Mouse (Mus musculus) Patski (cell line): Measurements from ENCODE around the gene Selenow. TPM values are rescaled to one million over a fixed set of nuclear protein-coding genes. Genes with fewer than 3 reads are reported as not detected.

Experiments used
- ATAC-seq: fragments of 100-300 bp; one replicate; pipeline ENCODE4 v1.8.0; 2021
- CTCF ChIA-PET: fragments of 350-600 bp; sonication (Branson Sonifier 250); formaldehyde crosslinking; loops from one replicate; lab custom pipeline; 2022; ENCODE audit warnings: inconsistent platforms; lab: Charles Lee
- POLR2A ChIA-PET: fragments of 350-600 bp; sonication (Branson Sonifier 250); formaldehyde crosslinking; loops from one replicate; lab custom pipeline; 2022; ENCODE audit warnings: antibody characterized with exemption, inconsistent platforms; lab: Charles Lee
- DNase-seq: peaks from one replicate; pipeline ENCODE4 v3.0.0-alpha.2; 2011; ENCODE audit warnings: low read depth, low spot score
- H3K27me3 ChIP-seq: fragments of 371-371 bp; one replicate; pipeline ENCODE4 v1.5.1; 2021
- CTCF ChIP-seq: fragments of 100-300 bp; IDR thresholded peaks from one replicate; pipeline ENCODE4 v1.5.1; 2021
- in situ Hi-C: fragments of 300-500 bp; cut with MboI; formaldehyde crosslinking; loops from 3 replicates; pipeline ENCODE4 v1.11.1; 2018; ENCODE audit warnings: low pct_unique_long_range_greater_than_20kb, mixed read lengths
- polyA plus RNA-seq: library from polyadenylated mRNA; unstranded; gene quantifications from one replicate; pipeline ENCODE4 v1.2.3, GENCODE M21; 2021

Gene Selenow
- polyA plus RNA-seq: 96.2 TPM

- in situ Hi-C loops: no loop called here
- POLR2A ChIA-PET: interaction anchor here (1.0 kb wide), 1 partner anchor 9 kb away, joined by 3 read pairs; no protein-coding TSS in a partner anchor
- H3K27me3 ChIP-seq: no peaks in the 10 kb centered on the region
- DNase-seq (peak; percentile 67), ATAC-seq (peak; percentile 96)
- CTCF ChIA-PET: interaction anchor here (0.5 kb wide), 1 partner anchor 9 kb away, joined by 4 read pairs; no protein-coding TSS in a partner anchor
- TF ChIP-seq CTCF: no peak
Measured at GRCm38 (mm10) chr7:15922220-15922773, at the start of gene Selenow. Gene Selenow, minus strand, starts transcription at chr7:15922402.

- TF ChIP-seq CTCF: peak; percentile 48
- ChIA-PET POLR2A (no interaction called here), CTCF (interaction anchor here (1.2 to 1.6 kb wide), 2 partner anchors 22 to 83 kb away, joined by 5 to 7 read pairs; no protein-coding TSS in a partner anchor)
- in situ Hi-C loops: loop anchor here (5.0 to 10.0 kb wide), 2 partner anchors 37 to 175 kb away; no protein-coding TSS in a partner anchor
- no peaks in the 10 kb centered on the region for H3K27me3 ChIP-seq
- ATAC-seq: no peak
- no peak for DNase-seq
Measured at GRCm38 (mm10) chr7:15969674-15970073, 47.5 kb upstream of the Selenow start.

DNA sequence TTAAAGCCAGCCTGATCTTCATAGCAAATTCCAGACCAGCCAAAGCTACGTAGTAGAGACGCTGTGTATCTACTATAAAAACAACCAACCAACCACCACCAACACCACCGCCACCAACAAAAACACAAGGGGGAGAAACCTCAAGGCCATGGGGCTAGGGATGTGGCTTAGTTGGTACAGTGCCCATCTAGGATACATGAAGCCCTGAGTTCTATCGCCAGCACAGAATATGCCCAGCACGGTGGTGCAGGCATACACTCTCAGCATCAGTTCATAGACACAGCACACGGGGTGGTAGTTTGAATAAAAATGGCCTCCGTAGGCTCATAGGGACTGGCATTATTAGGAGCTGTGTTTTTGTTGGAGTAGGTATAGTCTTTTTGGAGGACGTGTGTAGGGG lies 46.1 kb upstream of the Selenow start:
- DNase-seq (no peak), ATAC-seq (no peak)
- CTCF ChIA-PET: interaction anchor here (0.9 to 4.6 kb wide), 6 partner anchors 15 to 52 kb away, joined by 3 to 51 read pairs (median 4); no protein-coding TSS in a partner anchor
- TF ChIP-seq CTCF: no peak
- POLR2A ChIA-PET: interaction anchor here (2.5 kb wide), 1 partner anchor 21 kb away, joined by 9 read pairs; no protein-coding TSS in a partner anchor
- in situ Hi-C loops: no loop called here
- no peaks in the 10 kb centered on the region for H3K27me3 ChIP-seq

- no peak for TF ChIP-seq CTCF
- ChIA-PET POLR2A (interaction anchor here (0.6 to 2.5 kb wide), 6 partner anchors 20 to 85 kb away, joined by 3 to 9 read pairs (median 4); no protein-coding TSS in a partner anchor), CTCF (interaction anchor here (0.7 to 4.6 kb wide), 11 partner anchors 14 to 84 kb away, joined by 3 to 51 read pairs (median 4); partner anchors contain the start of gene Nop53)
- no peaks in the 10 kb centered on the region for H3K27me3 ChIP-seq
- in situ Hi-C loops: no loop called here
- DNase-seq (no peak), ATAC-seq (peak; percentile 61)
Measured at GRCm38 (mm10) chr7:15967312-15967711, 45.1 kb upstream of the Selenow start, which contains the start of gene Ehd2. Gene Ehd2, minus strand, starts transcription at chr7:15967567.

DNA sequence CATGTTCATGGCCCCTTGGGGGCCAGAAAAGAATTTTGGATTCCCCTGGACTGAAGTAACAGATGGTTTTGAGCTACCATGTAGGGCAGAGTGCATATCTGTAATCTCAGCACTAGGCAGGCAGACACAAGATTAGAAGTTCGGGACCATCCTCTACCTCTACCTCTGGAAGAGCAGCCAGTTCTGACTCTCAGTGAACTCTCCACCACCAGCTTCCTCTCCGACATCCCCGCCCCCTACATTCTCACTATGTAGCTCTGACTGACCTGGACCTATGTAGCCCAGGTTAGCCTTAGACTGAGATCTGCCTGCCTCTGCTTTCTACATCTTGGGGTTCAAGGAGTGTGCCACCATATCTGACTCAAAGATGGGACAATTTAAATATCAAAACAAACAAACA lies 44.3 kb upstream of the Selenow start:
- no peak for TF ChIP-seq CTCF
- ATAC-seq (no peak), DNase-seq (no peak)
- CTCF ChIA-PET: interaction anchor here (1.2 to 4.6 kb wide), 9 partner anchors 13 to 85 kb away, joined by 3 to 51 read pairs (median 5); partner anchors contain the start of gene Nop53
- POLR2A ChIA-PET: interaction anchor here (1.5 to 2.5 kb wide), 3 partner anchors 17 to 21 kb away, joined by 3 to 9 read pairs (median 6); partner anchors contain the start of gene Nop53
- no peaks in the 10 kb centered on the region for H3K27me3 ChIP-seq
- in situ Hi-C loops: no loop called here

GRCm38 (mm10) chr7:15963798-15964652 lies 41.8 kb upstream of the Selenow start:
- DNase-seq (no peak), ATAC-seq (no peak)
- CTCF ChIA-PET: interaction anchor here (0.9 to 4.6 kb wide), 7 partner anchors 10 to 88 kb away, joined by 3 to 51 read pairs (median 9); no protein-coding TSS in a partner anchor
- no peaks in the 10 kb centered on the region for H3K27me3 ChIP-seq
- TF ChIP-seq CTCF: no peak
- POLR2A ChIA-PET: interaction anchor here (1.1 kb wide), 1 partner anchor 12 kb away, joined by 3 read pairs; no protein-coding TSS in a partner anchor
- in situ Hi-C loops: no loop called here

GRCm38 (mm10) chr7:15962311-15963288 lies 40.4 kb upstream of the Selenow start:
- ChIA-PET CTCF (interaction anchor here (0.8 to 2.1 kb wide), 4 partner anchors 12 to 19 kb away, joined by 3 to 9 read pairs (median 4); no protein-coding TSS in a partner anchor), POLR2A (interaction anchor here (0.6 to 1.1 kb wide), 2 partner anchors 11 to 12 kb away, joined by 3 read pairs; no protein-coding TSS in a partner anchor)
- peak; percentile 61 for DNase-seq
- no peaks in the 10 kb centered on the region for H3K27me3 ChIP-seq
- ATAC-seq: peak; percentile 76
- in situ Hi-C loops: no loop called here
- TF ChIP-seq CTCF: no peak

- in situ Hi-C loops: no loop called here
- CTCF ChIA-PET: interaction anchor here (1.4 to 2.2 kb wide), 3 partner anchors 13 to 15 kb away, joined by 4 to 11 read pairs (median 9); no protein-coding TSS in a partner anchor
- H3K27me3 ChIP-seq: no peaks in the 10 kb centered on the region
- TF ChIP-seq CTCF: no peak
- POLR2A ChIA-PET: interaction anchor here (0.6 to 1.1 kb wide), 3 partner anchors 11 to 90 kb away, joined by 3 read pairs; partner anchors contain the start of gene Nop53
- ATAC-seq (no peak), DNase-seq (no peak)
Measured at GRCm38 (mm10) chr7:15961798-15962197, 39.6 kb upstream of the Selenow start.

- no peak for TF ChIP-seq CTCF
- no peak for ATAC-seq
- POLR2A ChIA-PET: interaction anchor here (0.7 to 1.8 kb wide), 4 partner anchors 11 to 91 kb away, joined by 3 to 12 read pairs (median 4); partner anchors contain the start of gene Nop53
- DNase-seq: no peak
- in situ Hi-C loops: no loop called here
- CTCF ChIA-PET: interaction anchor here (1.4 to 2.2 kb wide), 3 partner anchors 11 to 15 kb away, joined by 4 to 11 read pairs (median 11); no protein-coding TSS in a partner anchor
- H3K27me3 ChIP-seq: no peaks in the 10 kb centered on the region
Measured at GRCm38 (mm10) chr7:15961239-15961638, 39.0 kb upstream of the Selenow start.
